Mouse (Mus musculus): ENCODE measurements around the gene Prkacb.

DNA sequence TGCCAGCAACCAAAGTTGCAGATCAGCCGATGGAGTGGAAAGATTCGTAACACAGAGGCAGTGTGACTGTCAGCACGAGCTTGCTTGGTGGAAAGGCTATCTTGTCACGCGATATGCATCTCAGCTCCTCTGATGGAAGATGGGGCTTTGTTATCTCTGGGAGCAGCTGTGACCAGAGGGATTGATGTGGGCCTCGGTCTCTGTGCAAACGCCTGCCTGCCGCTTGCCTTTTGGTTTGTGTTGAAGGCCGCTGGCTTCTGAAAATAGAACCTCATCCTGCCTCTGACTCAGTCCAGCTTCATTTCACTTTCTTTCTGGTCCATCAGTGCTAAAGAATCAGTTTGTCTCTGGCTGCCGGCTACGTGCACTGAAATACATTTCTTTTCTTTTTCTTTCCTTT is 113.8 kb downstream of the Prkacb start:
- TF ChIP-seq CTCF (IDR thresholded peaks at IDR 0.05; ENCODE audit: low read depth, low read length) (no peak), POLR2A (IDR thresholded peaks at IDR 0.05; ENCODE audit: borderline replicate concordance, low read depth, low read length) (no peak)

All from bone marrow macrophage, adult 2 months (primary cell).